Mouse (Mus musculus): ENCODE data around the gene Pygb.

GRCm38 (mm10) chr2:150841109-150841508 is 54.6 kb downstream of the Pygb start:
- no peak for TF ChIP-seq MAX (IDR thresholded peaks at IDR 0.05; ENCODE audit: low read depth)
- no peak for TF ChIP-seq POLR2A (IDR thresholded peaks at IDR 0.05; ENCODE audit: insufficient read length, low read depth)

Data from myocyte (in vitro differentiated cells).